Mouse (Mus musculus) testis, adult 2 months (tissue): ENCODE results near the gene Ccdc33.

Experiments
- CTCF ChIP-seq: fragments of 200-500 bp; IDR thresholded peaks from 2 replicates; pipeline ENCODE4 v1.5.1; 2012; ENCODE audit warnings: low read depth, mild to moderate bottlenecking, inconsistent platforms, low read length, moderate library complexity; ENCODE audit not compliant: control insufficient read depth, insufficient read depth, insufficient replicate concordance
- POLR2A ChIP-seq: fragments of 200-500 bp; IDR thresholded peaks from 2 replicates; pipeline ENCODE4 v1.6.1; 2012; ENCODE audit warnings: low read depth, mild to moderate bottlenecking, inconsistent platforms, low read length, moderate library complexity; ENCODE audit not compliant: control insufficient read depth

- no peak for TF ChIP-seq CTCF
- no peak for TF ChIP-seq POLR2A
Measured at GRCm38 (mm10) chr9:58018385-58018784, 100.2 kb downstream of the Ccdc33 start.
